11 mouse cellular contexts compared by ENCODE assay signal in the genomic region with DNA sequence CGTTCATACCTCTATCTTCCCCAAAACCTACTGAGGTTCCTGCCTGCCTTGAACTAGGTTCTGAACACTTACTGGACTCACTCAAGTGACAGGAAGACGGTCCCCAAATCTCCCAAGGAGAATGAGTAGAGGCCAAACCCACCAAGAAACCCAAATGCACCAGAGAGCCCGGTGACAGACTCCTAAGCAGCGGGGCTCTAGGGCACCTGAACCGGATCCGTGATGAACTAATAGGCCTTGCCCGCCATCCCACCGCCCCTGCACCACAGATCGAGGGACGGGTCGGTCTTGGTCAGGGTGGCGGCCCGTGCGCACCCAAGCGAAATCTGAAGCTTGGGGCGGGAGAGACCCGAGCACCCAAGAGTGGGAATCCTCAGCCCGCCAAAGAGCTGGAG. TPM values are rescaled to one million over a fixed set of nuclear protein-coding genes. Genes with fewer than 3 reads are reported as not detected.
DNase-seq lines count a peak whose midpoint lies in the region; ATAC-seq and TF ChIP-seq lines count a peak whose summit lies in the region.
"Had no signal": no experiment of that assay in that cellular context is flagged by ENCODE, and none has a peak within 500 bp of the region (broad histone marks: within the 10 kb centered on the region; RNA-seq: fewer than 3 reads in every experiment).

No protein-coding gene starts in this region.

- DNase-seq in cerebellum, adult 9-10 months: peak; percentile 43
- DNase-seq in cerebellum, postnatal 36 days: no peak
- no peak for DNase-seq in left cerebral cortex, adult 2 months (ENCODE audit: extremely low spot score in 1 of 2, low spot score in 2 of 2)
- DNase-seq in left cerebral cortex, adult 8-10 months (ENCODE audit: low spot score in 2 of 2): no peak
- no peak for DNase-seq in G1E (ENCODE audit: low spot score)
- no peak for DNase-seq in hindbrain, embryonic 14.5 days (ENCODE audit: low spot score)
- DNase-seq in spleen, postnatal 4 days (ENCODE audit: low spot score in 2 of 2): no peak
- no peak for DNase-seq in urinary bladder, postnatal 14 days (ENCODE audit: low spot score)

- no peaks in the 10 kb centered on the region for H3K4me1 ChIP-seq in G1E (ENCODE audit: insufficient read depth, low read depth, low read length)
- H3K4me1 ChIP-seq in hindbrain, embryonic 14.5 days (replicated peaks; ENCODE audit: control insufficient read depth, insufficient read depth, low read length): peaks cover 10% of the 10 kb centered on the region; the same call in 1 of the 2 replicates

- WGBS in hindbrain, embryonic 14.5 days: 36% methylated on average over 18 of the region's 18 CpGs

- intact Hi-C loops in left cerebral cortex, adult 2 months (cut with DNase I): loop anchor here (5.0 kb wide), 1 partner anchor 45 kb away; no protein-coding TSS in a partner anchor

- TF ChIP-seq CTCF in left cerebral cortex, adult 2 months (IDR thresholded peaks at IDR 0.05): no peak
- no peak for TF ChIP-seq CTCF in G1E (IDR thresholded peaks at IDR 0.05; ENCODE audit: low read depth, low read length)

- peak overlapping the region; percentile 39 for H3K4me3 ChIP-seq in left cerebral cortex, adult 2 months
- H3K4me3 ChIP-seq in G1E (ENCODE audit: low read depth, low read length): peak overlapping the region; percentile 52; the same call in 1 of the 2 replicates
- H3K4me3 ChIP-seq in hindbrain, embryonic 14.5 days (replicated peaks; ENCODE audit: low read length): 0 out of 2 replicates have a peak overlapping the region, but pooled peaks have one; percentile 21

- peaks cover 14% of the 10 kb centered on the region; the same call in 1 of the 2 replicates for H3K27me3 ChIP-seq in G1E (ENCODE audit: insufficient read depth, low read length)
- H3K27me3 ChIP-seq in hindbrain, embryonic 14.5 days (ENCODE audit: control insufficient read depth, insufficient read depth, low read length): peaks cover 58% of the 10 kb centered on the region
- H3K27me3 ChIP-seq: Patski had no signal

- peaks cover 93% of the 10 kb centered on the region for H3K36me3 ChIP-seq in G1E (replicated peaks)
- H3K36me3 ChIP-seq in hindbrain, embryonic 14.5 days (replicated peaks; ENCODE audit: control insufficient read depth, insufficient read depth): peaks cover 90% of the 10 kb centered on the region

- no peak overlapping the region for H3K4me2 ChIP-seq in hindbrain, embryonic 14.5 days (replicated peaks)

- H3K27ac ChIP-seq in left cerebral cortex, adult 2 months: no peak overlapping the region
- H3K27ac ChIP-seq in hindbrain, embryonic 14.5 days: no peak overlapping the region

- ATAC-seq in G1E (ENCODE audit: extremely low read depth, insufficient number of reproducible peaks, low FRiP score, poor library complexity, severe bottlenecking): no peak
- no peak for ATAC-seq in hindbrain, embryonic 14.5 days (ENCODE audit: low FRiP score)
- ATAC-seq: Patski had no signal

- peaks cover 49% of the 10 kb centered on the region for H3K9me3 ChIP-seq in G1E (replicated peaks)
- H3K9me3 ChIP-seq in hindbrain, embryonic 14.5 days (ENCODE audit: control insufficient read depth, low read length): no peaks in the 10 kb centered on the region

- H3K9ac ChIP-seq in hindbrain, embryonic 14.5 days: no peak overlapping the region

RNA-seq across cellular contexts. Expression of gene Zfp316, which starts 17.0 kb away (rescaled TPM):
- total RNA-seq in left cerebral cortex, adult 2 months (2021): 10 to 100 TPM; 20.0 to 23.4 TPM
- 10 to 100 TPM; 24.1 to 26.8 (median 24.5) TPM for total RNA-seq in left cerebral cortex, adult 8-10 months (2022)
- total RNA-seq in G1E (2014; fragmentation: Nextera tagmentation) (2.4 and 3.6 TPM in 2 replicates), G1E (2017) (3.4 and 3.7 TPM in 2 replicates)
- 8.2 and 9.6 TPM in 2 replicates for polyA plus RNA-seq in G1E (2012)
- 5.5 and 6.4 TPM in 2 replicates for polyA plus RNA-seq in hindbrain, embryonic 14.5 days (2014; fragmentation: Nextera tagmentation; extraction: Ambion mirVana)

RNA-seq across cellular contexts. Expression of gene Zfp12, which starts 17.8 kb away (rescaled TPM):
- total RNA-seq in left cerebral cortex, adult 2 months (2021): 10 to 100 TPM; 31.4 to 32.9 TPM
- 10 to 100 TPM; 26.9 to 31.8 (median 31.4) TPM for total RNA-seq in left cerebral cortex, adult 8-10 months (2022)
- total RNA-seq in G1E (2014; fragmentation: Nextera tagmentation) (16.7 and 21.4 TPM in 2 replicates), G1E (2017) (22.1 and 22.3 TPM in 2 replicates)
- 3.9 and 4.2 TPM in 2 replicates for polyA plus RNA-seq in G1E (2012)
- polyA plus RNA-seq in hindbrain, embryonic 14.5 days (2014; fragmentation: Nextera tagmentation; extraction: Ambion mirVana): 21.6 and 24.8 TPM in 2 replicates

RNA-seq across cellular contexts. Expression of gene Spdye4a, which starts 26.1 kb away (rescaled TPM):
- not detected for total RNA-seq in left cerebral cortex, adult 2 months (2021)
- total RNA-seq in left cerebral cortex, adult 8-10 months (2022): not detected
- total RNA-seq in G1E (2014; fragmentation: Nextera tagmentation) (not detected in 2 replicates), G1E (2017) (not detected in 2 replicates)
- polyA plus RNA-seq in G1E (2012): not detected in 2 replicates
- not detected in 2 replicates for polyA plus RNA-seq in hindbrain, embryonic 14.5 days (2014; fragmentation: Nextera tagmentation; extraction: Ambion mirVana)
- total RNA-seq: common myeloid progenitor, adult 5-6 weeks had no signal
- polyA plus RNA-seq: liver, embryonic 16.5 days; Patski had no signal

RNA-seq across cellular contexts. Expression of gene Zfp853, which starts 40.6 kb away (rescaled TPM):
- total RNA-seq in left cerebral cortex, adult 2 months (2021): 1 to 10 TPM; 5.8 to 7.1 TPM
- total RNA-seq in left cerebral cortex, adult 8-10 months (2022): 1 to 10 TPM; 4.0 to 4.7 (median 4.3) TPM
- total RNA-seq in G1E (2014; fragmentation: Nextera tagmentation) (0.63 TPM in 1 of 2 replicates, not detected in the other), G1E (2017) (0.06 and 0.11 TPM in 2 replicates)
- 0.03 and 0.10 TPM in 2 replicates for polyA plus RNA-seq in G1E (2012)
- polyA plus RNA-seq in hindbrain, embryonic 14.5 days (2014; fragmentation: Nextera tagmentation; extraction: Ambion mirVana): 0.23 and 0.43 TPM in 2 replicates
- total RNA-seq: common myeloid progenitor, adult 5-6 weeks had no signal
- polyA plus RNA-seq: liver, embryonic 16.5 days; Patski had no signal

Comparison
In these comparisons a context has a peak if more than half of its experiments do, and no peak if none do; other contexts are left out.
1. RNA of gene Zfp316, which starts 17.0 kb away (total RNA-seq): 24.1 to 26.8 TPM in left cerebral cortex, adult 8-10 months and 20.0 to 23.4 TPM in left cerebral cortex, adult 2 months; 2.4 to 3.7 TPM in G1E; every median in the first group is over 4 times any median in the second.
2. Peak in every context shown above with its lines, with median percentiles within 50 percentile points of each other: H3K4me3 ChIP-seq.